Mouse (Mus musculus) ovary, postnatal 14 days (tissue): Measurements from ENCODE around the gene Ostf1.
"Not testable (repeated sequence)": the region's sequence is repeated elsewhere in the genome, so short reads cannot be mapped to it uniquely, and the experiment has no call there.

Experiments used
- DNase-seq: peaks from one replicate; pipeline ENCODE4 v3.0.0; 2022; ENCODE audit warnings: low spot score

Gene Ostf1

GRCm38 (mm10) chr19:18598265-18598926 lies 33.2 kb downstream of the Ostf1 start:
- no peak for DNase-seq

DNA sequence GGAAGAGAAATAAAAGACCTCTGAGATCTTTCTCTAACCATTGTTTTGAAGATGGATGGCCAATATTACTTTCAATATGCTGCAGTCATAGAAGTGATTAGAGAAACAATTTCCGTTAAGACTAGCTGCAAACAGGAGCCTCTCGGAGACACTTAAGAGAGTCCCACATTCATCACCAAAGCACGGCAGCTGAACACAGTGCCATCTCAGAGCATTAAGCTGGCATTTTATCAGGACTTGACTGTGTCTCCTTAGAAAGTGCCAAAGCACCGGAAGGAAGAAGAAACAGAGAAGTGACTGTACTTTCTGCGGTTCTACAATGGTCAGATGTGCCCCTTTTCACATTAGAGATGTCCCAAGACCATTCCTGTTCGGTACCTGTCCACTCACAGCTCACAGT lies 33.9 kb downstream of the Ostf1 start:
- no peak for DNase-seq

- DNase-seq, result no peak
Measured at GRCm38 (mm10) chr19:18596876-18597275, 34.7 kb downstream of the Ostf1 start.

DNA sequence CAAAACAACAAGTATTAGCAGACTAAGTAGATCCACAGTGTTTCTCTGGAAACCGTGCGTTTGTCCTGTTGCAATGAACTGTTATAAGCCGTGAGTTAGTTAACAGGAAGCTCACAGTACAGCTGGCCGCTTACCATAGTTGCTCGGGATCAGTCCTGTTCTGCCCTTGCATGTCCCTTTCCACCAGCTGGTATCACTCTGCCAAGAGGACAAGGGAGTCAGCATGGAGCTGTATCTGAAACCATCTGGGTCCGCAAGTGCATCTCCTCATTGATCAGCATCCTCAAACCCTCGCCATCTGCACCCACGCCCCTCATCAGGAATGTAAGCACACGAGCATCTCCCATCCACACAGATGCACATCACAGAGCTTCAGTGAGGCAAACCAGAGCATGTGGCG lies 37.9 kb downstream of the Ostf1 start:
- DNase-seq, result no peak

DNA sequence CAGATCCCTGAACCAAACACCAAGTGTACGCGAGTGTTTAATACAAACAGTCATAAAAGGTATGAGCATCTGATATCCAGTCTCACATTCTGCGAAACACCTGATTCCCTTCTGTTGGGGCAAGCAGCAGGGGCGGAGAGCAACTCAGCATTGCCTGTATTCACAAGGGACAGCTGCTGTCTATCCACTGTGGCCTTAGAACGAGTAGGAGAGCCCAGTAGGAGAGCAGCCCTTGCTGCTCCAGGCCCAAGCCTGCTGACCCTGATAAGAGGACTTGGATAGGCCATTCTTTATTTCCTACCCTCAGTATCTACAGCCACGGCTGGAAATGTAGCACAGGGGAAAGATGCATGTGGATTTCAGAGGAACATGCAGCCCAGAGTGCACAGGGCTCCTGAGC lies 38.7 kb downstream of the Ostf1 start:
- DNase-seq, result no peak

DNA sequence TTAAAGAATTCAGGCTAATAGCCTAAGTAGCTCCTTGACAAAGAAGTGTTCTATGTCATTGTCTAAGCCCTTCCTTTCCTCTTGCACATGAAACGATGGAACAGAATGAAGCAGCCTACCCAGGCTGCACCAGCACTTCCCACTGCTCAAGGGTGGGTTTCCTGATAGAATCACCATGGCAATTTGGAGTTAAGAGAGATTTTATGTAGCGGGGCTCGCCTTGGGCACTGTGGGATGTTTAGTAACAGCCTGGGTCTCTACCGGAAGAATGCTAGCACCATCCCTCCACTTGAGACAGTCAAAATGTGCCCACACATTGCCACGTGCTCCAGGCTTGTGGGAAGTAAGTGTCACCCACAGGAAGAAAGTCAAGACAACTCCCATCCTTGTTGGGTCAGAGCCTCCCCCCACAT lies 40.7 kb downstream of the Ostf1 start:
- no peak for DNase-seq

- DNase-seq, result no peak
Measured at GRCm38 (mm10) chr19:18590234-18590633, 41.4 kb downstream of the Ostf1 start.

DNA sequence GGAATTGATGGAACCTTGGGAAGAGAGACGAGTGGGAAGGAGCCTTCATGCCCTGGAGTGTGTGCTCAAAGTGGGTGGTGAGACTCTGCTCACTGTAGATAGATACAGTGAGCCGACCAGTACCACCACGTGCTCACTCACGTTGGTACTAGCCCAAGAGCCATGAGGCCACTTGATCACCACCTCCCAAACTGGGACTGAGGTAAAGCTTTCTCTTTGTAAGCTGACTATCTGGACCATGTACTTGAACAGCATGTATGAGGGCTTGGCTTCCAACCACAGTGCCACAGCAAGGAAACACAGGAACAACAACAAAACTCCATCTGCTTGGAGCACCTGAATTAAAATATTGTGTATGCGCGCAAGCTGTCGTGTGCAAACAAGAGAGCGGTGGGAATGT lies 42.3 kb downstream of the Ostf1 start:
- no peak for DNase-seq

- DNase-seq, result not testable (repeated sequence)
Measured at GRCm38 (mm10) chr19:18588801-18589200, 42.8 kb downstream of the Ostf1 start.

DNA sequence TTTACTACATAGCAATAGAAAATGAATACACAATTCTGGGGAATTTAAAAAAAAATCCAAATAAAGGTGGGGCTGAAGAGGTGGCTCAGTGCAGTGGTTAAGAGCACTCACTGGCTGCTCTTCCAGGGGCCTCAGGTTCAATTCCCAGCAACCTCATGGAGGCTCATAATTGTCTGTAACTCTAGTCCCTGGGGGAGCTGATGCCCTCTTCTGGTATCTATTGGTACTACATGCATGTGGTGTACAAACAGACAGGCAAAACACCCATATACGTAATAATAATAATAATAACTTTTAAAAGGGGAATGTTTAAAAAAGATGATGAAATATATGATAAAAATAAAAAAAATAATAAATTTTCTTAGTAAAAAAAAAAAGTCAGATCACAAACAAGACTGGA lies 43.4 kb downstream of the Ostf1 start:
- DNase-seq, result no peak

DNA sequence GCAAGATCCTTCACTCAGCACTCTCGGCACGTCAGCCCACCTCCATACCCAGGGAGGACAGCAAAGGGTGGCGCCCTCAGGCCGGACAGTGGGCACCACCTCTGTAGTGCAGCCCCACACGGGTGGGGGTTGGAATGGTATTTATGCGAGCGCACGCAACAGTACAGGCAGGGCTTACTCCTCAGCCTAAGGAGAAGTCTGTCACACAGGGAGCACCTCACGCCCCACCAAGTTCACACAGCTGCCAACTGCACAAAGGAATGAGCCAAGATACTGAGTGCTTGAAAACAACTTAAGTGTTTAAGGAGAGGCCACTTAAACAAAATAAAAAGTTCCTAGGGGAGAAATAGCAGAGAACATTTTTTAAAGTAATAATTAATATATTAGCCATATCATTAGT lies 44.5 kb downstream of the Ostf1 start:
- DNase-seq, result no peak

DNA sequence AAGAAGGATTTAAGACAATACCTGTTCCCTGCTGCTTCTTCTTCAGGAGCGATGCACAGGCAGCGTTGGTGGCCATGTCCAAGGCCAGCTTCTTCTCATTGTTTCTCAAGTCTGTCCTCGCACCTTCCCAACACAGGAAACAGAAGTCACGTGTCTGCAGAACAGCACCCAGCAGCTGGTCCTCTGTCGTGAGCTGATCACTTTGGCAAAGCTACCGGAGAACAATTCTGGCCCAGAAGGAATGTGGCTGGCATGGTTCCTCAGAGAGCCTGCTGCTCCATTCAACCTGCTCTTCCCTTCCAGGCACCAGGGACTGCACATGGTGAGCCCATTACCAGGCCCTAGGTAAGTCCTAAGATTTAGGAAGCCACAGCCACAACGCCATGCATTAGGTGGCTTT lies 47.0 kb downstream of the Ostf1 start:
- DNase-seq, result no peak

DNA sequence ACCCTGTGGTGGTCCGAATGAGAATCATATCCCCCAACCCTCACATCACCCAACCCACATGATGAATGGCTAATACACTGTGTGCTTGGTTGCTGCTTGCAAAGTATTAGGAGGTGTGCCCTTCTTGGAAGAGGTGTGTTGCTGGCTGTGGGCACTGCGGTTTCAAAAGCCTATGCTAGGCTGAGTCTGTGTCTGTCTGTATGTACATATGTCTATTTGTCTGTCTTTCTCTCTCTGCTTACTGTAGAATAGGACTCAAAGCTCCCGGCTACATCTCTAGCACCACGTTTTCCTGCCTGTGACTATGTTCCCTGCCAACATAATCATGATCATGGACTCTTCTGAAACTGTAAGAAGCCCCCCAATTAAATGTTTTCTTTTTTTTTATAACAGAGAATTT lies 47.9 kb downstream of the Ostf1 start:
- DNase-seq, result no peak

- no peak for DNase-seq
Measured at GRCm38 (mm10) chr19:18582887-18583286, 48.7 kb downstream of the Ostf1 start.

DNA sequence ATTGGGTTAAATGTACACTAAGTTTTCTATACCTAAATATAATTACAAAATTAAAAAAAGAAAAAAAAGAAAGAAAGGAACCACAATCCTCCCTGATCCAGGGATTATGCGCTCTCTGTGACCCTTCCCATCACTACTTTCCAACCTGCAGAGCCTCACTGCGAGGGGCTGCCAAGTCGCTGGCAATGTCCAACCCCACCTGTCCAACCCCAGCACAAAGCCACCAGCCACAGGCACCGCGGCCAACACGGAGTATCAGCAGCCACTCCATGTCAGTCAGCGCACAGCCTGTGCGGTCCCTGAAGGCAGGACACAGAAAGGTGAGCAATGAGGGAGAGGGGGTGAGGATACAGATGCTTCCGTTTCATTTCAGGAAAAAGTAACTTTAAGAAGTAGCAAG lies 49.4 kb downstream of the Ostf1 start:
- no peak for DNase-seq

GRCm38 (mm10) chr19:18581046-18581445 lies 50.6 kb downstream of the Ostf1 start:
- no peak for DNase-seq

DNA sequence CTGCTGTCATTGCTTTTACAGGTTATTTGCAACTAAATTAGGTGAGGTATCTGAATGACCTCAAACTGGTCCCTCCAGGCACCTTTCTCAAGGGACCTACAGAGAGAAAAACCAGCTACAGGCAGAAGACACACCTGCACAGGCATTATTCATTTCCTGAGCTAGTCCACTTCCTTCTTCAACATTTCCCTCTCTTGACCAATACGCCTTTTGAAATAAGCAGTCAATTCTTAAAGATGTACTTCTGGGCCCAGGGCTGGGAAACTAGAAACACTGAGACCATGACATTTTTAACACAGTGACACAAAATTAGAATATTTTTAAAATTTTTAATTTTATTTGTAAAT lies 52.6 kb downstream of the Ostf1 start:
- DNase-seq, result no peak

DNA sequence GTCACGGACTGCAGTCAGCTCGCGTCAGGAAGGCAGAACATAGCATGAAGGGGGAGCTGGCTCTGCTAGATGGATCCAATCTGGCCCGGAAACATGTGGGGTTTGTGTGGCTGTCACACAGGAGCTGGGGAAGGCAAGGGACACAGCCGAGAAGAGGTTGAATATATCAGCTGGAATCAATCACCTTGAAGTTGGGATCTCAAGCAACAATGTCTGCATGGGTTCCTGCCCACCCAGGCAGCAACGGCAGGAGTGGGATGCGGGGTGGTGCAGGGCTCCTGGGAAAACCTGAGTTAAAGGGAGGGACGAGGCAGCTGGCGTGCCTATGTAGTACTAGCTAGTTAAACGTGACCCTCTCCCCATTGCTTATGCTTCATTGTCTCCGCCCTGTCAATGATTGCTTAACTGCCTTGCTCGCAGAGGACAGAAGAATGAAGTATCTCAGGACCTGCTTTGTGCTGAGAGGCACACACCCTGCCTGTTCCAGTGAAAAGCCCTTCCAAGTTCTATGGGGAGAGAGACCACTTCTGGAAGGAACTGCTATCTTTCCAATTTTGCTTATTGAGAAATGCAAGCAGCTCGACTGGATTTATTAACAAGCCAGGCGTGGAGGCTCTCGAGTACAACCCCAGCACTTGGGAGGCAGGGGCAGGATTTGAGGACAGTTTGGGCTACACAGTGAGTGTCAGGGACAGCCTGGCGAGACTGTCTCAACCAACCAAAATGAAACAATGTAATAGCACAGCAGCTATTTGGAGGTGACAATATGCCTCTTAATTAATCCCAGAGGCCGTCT lies 53.2 kb downstream of the Ostf1 start:
- DNase-seq, result no peak

- DNase-seq, result no peak
Measured at GRCm38 (mm10) chr19:18577348-18577747, 54.3 kb downstream of the Ostf1 start.

- no peak for DNase-seq
Measured at GRCm38 (mm10) chr19:18575891-18576290, 55.7 kb downstream of the Ostf1 start.

DNA sequence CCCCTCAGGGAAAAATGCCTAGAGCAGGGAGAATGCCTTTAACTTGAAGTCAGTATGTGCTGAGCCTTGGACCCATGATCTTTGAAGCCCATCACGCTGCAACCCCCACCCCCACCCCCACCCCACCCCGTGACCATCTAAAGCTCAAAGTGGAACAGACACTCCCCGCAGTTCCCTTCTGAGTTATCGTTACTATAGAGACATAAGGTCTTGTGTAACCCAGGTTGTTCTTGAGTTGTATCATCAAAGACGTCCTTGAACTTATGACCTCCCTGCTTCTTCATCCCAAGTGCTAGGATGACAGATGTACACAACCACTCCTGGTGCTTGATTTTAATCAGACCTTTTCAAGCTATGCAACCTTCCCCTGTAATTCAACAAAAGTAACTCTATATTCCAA lies 57.7 kb downstream of the Ostf1 start:
- no peak for DNase-seq

DNA sequence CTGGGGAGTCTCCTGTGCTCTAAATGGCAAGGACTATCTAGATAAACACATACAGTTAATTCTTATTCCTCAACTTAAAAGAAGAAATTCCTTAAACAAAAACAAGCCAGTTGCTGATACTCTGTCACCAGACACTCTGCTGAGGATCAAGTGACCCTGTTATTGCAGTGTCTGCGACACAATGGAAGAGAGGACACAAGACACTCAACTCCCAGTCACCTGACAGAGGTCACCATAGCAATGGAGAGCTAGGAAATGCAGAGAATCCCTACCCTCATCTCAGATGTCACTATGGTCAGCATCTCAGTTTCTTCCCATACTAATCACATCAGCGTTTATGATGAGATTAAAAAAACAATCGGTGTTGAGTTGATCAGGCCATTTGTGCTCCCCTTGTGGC lies 58.2 kb downstream of the Ostf1 start:
- no peak for DNase-seq

- DNase-seq, result no peak
Measured at GRCm38 (mm10) chr19:18569496-18569895, 62.1 kb downstream of the Ostf1 start.

DNA sequence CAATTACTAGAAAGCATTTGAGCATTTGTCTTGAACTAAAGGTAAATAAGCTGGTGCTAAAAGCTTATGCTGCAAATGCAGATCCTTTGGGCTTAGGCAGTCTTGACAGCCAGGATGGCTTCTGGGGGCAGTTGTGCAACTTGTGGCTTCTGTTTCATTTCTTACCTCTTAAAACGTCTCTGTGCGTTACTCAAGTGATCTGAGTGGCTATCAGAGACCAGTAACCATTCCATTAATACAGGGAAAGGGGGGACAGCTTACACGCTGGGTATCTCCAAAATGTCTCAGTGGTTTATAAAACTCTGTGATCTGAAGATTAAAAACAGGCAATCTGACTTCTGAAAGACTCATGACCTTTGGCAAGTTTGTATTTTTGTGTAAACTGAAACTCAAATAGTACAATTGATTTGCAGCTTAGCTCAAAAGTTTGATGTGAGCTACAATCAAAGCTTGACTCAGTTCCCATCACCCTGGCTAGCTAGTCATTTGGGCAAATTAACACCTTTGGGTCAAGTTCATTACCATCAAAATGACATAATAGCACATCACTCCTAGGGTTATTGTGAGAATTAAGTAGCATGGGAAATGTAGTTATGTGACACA lies 62.7 kb downstream of the Ostf1 start:
- no peak for DNase-seq
